Mouse (Mus musculus): Measurements from ENCODE around the gene Hdac6. TPM values are rescaled to one million over a fixed set of nuclear protein-coding genes. Genes with fewer than 3 reads are reported as not detected.
"Not testable (repeated sequence)": the region's sequence is repeated elsewhere in the genome, so short reads cannot be mapped to it uniquely, and the experiment has no call there.

Gene Hdac6
- polyA plus RNA-seq, 1 experiment from 2014 or later = 38.0 TPM

DNA sequence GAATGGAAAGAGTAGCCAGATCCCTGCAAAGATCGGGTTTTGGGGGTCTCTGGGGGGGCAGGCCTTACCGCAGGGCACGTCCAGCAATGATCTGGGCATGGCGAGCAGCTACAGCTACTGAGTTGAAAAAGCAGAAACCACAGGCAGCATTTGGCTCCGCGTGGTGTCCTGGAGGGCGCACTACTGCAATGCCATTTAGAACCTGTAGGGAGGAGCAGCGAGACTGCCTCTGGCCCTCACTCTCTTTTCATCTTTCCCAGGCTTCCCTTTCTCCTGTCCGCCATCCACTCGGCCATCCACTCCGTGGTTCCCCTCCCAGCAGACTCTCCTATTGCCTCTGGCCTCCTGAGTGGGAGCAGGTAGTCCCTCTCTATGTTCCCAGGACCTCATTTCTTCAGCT lies 10.8 kb downstream of the Hdac6 start:
- H3K27me3 ChIP-seq (ENCODE audit: control insufficient read depth, insufficient read depth, low read length) = no peaks in the 10 kb centered on the region
- WGBS = 58% methylated on average over 11 of the region's 11 CpGs
- ATAC-seq (replicated peaks; ENCODE audit: insufficient number of reproducible peaks, low FRiP score, low TSS enrichment, low read depth) (no peak), DNase-seq (ENCODE audit: low spot score) (no peak)
- no peak overlapping the region for H3K27ac ChIP-seq (replicated peaks; ENCODE audit: low read depth, low read length)
- no peaks in the 10 kb centered on the region for H3K9me3 ChIP-seq (replicated peaks; ENCODE audit: control insufficient read depth, low read length)
- H3K36me3 ChIP-seq (replicated peaks; ENCODE audit: control insufficient read depth, insufficient read depth, low read depth, low read length) = no peaks in the 10 kb centered on the region
- no peak overlapping the region for H3K9ac ChIP-seq (replicated peaks; ENCODE audit: low read length)
- no peak overlapping the region for H3K4me2 ChIP-seq (ENCODE audit: low read depth, low read length)
- H3K4me3 ChIP-seq (ENCODE audit: low read depth, low read length) = no peak overlapping the region
- no peaks in the 10 kb centered on the region for H3K4me1 ChIP-seq (ENCODE audit: control insufficient read depth, insufficient read depth, low read length)

DNA sequence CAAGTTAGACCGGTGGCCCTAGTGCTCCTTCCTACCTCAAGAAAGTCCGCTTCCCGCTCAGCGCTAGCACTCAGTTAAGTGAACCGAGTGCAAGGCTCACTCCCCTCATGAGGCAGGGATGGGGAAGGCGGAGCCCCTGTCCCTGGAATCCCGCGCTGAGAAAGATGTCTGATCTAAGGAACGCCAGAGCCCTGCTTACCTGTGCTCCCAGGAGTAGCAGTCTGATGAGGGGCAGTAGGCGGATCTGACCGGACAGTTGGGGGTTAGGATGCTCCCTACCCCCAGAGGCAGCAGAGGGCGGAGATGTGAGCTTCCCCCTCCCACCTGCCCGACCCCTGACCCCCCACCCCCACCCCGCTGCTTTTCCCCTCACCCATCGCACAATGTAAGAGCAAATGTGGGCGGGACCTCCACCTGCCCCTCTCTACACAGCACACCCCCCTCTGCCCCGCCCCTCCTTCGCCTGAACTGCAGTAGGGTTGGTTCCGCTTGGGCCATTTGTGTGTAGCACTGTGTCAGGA lies 19.4 kb downstream of the Hdac6 start, which contains the start of gene Eras:
Eras (minus strand) TSS at position 338 of the 521 bp plus-strand sequence.
- Histone ChIP-seq H3K27ac (replicated peaks; ENCODE audit: low read depth, low read length) (no peak within 1 kb of the TSS), H3K9ac (replicated peaks; ENCODE audit: low read length) (no peak within 1 kb of the TSS), H3K4me1 (ENCODE audit: control insufficient read depth, insufficient read depth, low read length) (no peaks in the 10 kb centered on the region), H3K9me3 (replicated peaks; ENCODE audit: control insufficient read depth, low read length) (no peaks in the 10 kb centered on the region), H3K36me3 (replicated peaks; ENCODE audit: control insufficient read depth, insufficient read depth, low read depth, low read length) (no peaks in the 10 kb centered on the region), H3K4me3 (ENCODE audit: low read depth, low read length) (no peak within 1 kb of the TSS), H3K27me3 (ENCODE audit: control insufficient read depth, insufficient read depth, low read length) (peaks cover 7% of the 10 kb centered on the region), H3K4me2 (ENCODE audit: low read depth, low read length) (no peak within 1 kb of the TSS)
- ATAC-seq (replicated peaks; ENCODE audit: insufficient number of reproducible peaks, low FRiP score, low TSS enrichment, low read depth) = no peak
- DNase-seq (ENCODE audit: low spot score) = no peak
- WGBS = 18% methylated on average over 19 of the region's 19 CpGs

DNA sequence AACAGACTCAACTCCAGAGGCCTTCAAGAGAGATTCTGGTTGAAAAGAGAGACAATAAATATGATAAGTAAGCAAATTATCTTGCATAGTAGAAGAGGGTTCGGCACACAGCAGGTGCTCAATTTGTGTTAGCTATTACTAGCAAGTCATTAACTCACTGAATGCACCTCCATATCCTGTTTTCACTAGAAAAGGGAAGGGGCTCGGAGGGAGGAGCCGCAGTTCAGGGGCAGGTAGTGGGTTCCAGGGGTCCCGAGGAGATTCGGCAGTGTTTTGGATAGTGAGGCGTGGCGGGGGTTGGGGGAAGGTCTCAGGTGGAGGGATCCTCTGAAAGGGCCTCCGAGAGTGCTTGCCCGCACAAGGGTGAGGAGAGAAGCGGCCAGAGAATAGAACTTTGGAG lies 20.6 kb downstream of the Hdac6 start:
- H3K9me3 ChIP-seq (replicated peaks; ENCODE audit: control insufficient read depth, low read length) = no peaks in the 10 kb centered on the region
- no peak overlapping the region for H3K4me2 ChIP-seq (ENCODE audit: low read depth, low read length)
- no peak overlapping the region for H3K4me3 ChIP-seq (ENCODE audit: low read depth, low read length)
- no peak overlapping the region for H3K27ac ChIP-seq (replicated peaks; ENCODE audit: low read depth, low read length)
- DNase-seq (ENCODE audit: low spot score) (no peak), ATAC-seq (replicated peaks; ENCODE audit: insufficient number of reproducible peaks, low FRiP score, low TSS enrichment, low read depth) (no peak)
- no peaks in the 10 kb centered on the region for H3K36me3 ChIP-seq (replicated peaks; ENCODE audit: control insufficient read depth, insufficient read depth, low read depth, low read length)
- no peak overlapping the region for H3K9ac ChIP-seq (replicated peaks; ENCODE audit: low read length)
- H3K4me1 ChIP-seq (ENCODE audit: control insufficient read depth, insufficient read depth, low read length) = no peaks in the 10 kb centered on the region
- 17% methylated on average over 10 of the region's 10 CpGs for WGBS
- peaks cover 18% of the 10 kb centered on the region for H3K27me3 ChIP-seq (ENCODE audit: control insufficient read depth, insufficient read depth, low read length)

DNA sequence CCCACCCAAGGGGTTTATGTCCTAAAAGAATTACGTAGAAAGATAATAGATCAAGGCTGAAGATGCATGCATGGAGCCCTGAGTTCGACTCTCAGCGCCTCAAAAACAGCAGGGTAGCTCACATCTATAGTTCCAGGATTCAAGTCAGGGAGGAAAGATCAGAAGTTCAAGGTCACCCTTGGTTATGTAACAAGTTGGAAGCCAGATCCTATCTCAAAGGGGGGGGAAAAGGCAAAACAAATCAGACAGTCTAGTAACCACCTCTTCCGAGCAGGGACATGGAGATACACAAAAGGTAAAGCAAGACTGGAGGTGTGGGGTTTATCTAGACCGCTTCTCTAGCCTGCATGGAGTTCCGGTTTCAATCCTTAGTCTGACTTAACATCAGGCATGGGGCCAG lies 21.4 kb downstream of the Hdac6 start:
- H3K27me3 ChIP-seq (ENCODE audit: control insufficient read depth, insufficient read depth, low read length) = peaks cover 26% of the 10 kb centered on the region
- WGBS = 73% methylated on average over 6 of the region's 6 CpGs
- no peak overlapping the region for H3K27ac ChIP-seq (replicated peaks; ENCODE audit: low read depth, low read length)
- H3K4me2 ChIP-seq (ENCODE audit: low read depth, low read length) = no peak overlapping the region
- no peak overlapping the region for H3K4me3 ChIP-seq (ENCODE audit: low read depth, low read length)
- no peaks in the 10 kb centered on the region for H3K9me3 ChIP-seq (replicated peaks; ENCODE audit: control insufficient read depth, low read length)
- H3K9ac ChIP-seq (replicated peaks; ENCODE audit: low read length) = no peak overlapping the region
- ATAC-seq (replicated peaks; ENCODE audit: insufficient number of reproducible peaks, low FRiP score, low TSS enrichment, low read depth) (no peak), DNase-seq (ENCODE audit: low spot score) (no peak)
- H3K36me3 ChIP-seq (replicated peaks; ENCODE audit: control insufficient read depth, insufficient read depth, low read depth, low read length) = no peaks in the 10 kb centered on the region
- no peaks in the 10 kb centered on the region for H3K4me1 ChIP-seq (ENCODE audit: control insufficient read depth, insufficient read depth, low read length)

DNA sequence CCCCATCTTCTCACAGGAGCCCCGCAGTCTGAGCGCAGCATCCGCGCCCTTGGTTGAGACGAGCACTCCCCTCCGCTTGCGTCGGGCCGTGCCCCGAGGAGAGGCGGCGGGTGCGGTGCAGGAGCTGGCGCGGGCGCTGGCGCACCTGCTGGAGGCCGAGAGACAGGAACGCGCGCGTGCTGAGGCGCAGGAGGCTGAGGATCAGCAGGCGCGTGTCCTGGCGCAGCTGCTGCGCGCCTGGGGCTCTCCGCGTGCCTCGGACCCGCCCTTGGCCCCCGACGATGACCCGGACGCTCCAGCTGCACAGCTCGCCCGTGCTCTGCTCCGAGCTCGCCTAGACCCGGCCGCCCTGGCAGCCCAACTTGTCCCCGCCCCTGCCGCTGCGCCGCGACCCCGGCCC lies 25.7 kb downstream of the Hdac6 start:
- WGBS = 16% methylated on average over 36 of the region's 48 CpGs
- DNase-seq (ENCODE audit: low spot score) (no peak), ATAC-seq (replicated peaks; ENCODE audit: insufficient number of reproducible peaks, low FRiP score, low TSS enrichment, low read depth) (0 out of 2 replicates have a peak, but pooled peaks have one; percentile 31)
- Histone ChIP-seq H3K27ac (replicated peaks; ENCODE audit: low read depth, low read length) (no peak overlapping the region), H3K4me2 (ENCODE audit: low read depth, low read length) (peak overlapping the region; percentile 43), H3K36me3 (replicated peaks; ENCODE audit: control insufficient read depth, insufficient read depth, low read depth, low read length) (no peaks in the 10 kb centered on the region), H3K9ac (replicated peaks; ENCODE audit: low read length) (0 out of 2 replicates have a peak overlapping the region, but pooled peaks have one; percentile 4), H3K9me3 (replicated peaks; ENCODE audit: control insufficient read depth, low read length) (no peaks in the 10 kb centered on the region), H3K27me3 (ENCODE audit: control insufficient read depth, insufficient read depth, low read length) (peaks cover 29% of the 10 kb centered on the region), H3K4me1 (ENCODE audit: control insufficient read depth, insufficient read depth, low read length) (no peaks in the 10 kb centered on the region), H3K4me3 (ENCODE audit: low read depth, low read length) (peak overlapping the region; percentile 19)

DNA sequence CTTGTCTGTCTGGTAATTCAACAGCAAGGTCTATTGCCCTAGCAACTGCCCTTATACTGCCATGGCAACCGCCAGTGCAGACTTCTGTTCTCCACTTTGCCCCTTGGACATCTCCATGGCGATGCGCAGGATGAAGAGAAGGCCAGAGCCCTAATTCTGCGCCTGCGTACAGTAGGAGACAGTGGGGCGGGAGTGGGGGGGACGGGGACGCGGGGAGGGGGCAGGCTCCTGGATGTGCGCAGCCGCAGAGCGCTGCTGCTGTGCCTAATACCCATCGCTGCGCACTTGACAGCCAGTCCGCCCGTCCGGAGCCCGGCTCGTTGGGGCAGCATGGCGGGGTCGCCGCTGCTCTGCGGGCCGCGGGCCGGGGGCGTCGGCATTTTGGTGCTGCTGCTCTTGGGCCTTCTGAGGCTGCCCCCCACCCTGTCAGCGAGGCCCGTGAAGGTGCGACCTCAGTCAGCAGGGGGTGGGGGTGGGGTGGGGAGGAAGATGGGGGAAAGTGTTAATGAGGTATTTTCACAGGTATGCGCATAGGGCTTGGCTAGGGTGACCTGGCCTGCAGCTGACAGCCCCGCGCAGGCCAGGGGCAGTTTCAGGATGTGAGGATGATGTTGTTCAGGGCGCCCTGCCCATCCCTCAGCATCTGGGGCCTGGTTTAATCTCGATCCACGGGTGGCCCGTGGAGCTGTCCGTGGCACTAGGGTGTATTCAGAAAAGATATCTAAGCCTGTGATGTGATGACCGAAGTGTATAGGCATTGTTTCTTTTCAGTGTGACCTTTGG lies 27.9 kb downstream of the Hdac6 start, which contains the start of gene Pcsk1n:
Pcsk1n (plus strand) TSS at position 222 of the 783 bp plus-strand sequence.
- H3K4me2 ChIP-seq (ENCODE audit: low read depth, low read length) = peak within 1 kb of the TSS; percentile 40
- peak; percentile 43 for DNase-seq (ENCODE audit: low spot score)
- H3K4me3 ChIP-seq (ENCODE audit: low read depth, low read length) = peak within 1 kb of the TSS; percentile 25
- peak; percentile 78 for ATAC-seq (replicated peaks; ENCODE audit: insufficient number of reproducible peaks, low FRiP score, low TSS enrichment, low read depth)
- H3K27me3 ChIP-seq (ENCODE audit: control insufficient read depth, insufficient read depth, low read length) = peaks cover 29% of the 10 kb centered on the region
- no peak within 1 kb of the TSS for H3K9ac ChIP-seq (replicated peaks; ENCODE audit: low read length)
- H3K27ac ChIP-seq (replicated peaks; ENCODE audit: low read depth, low read length) = no peak within 1 kb of the TSS
- 13% methylated on average over 27 of the region's 40 CpGs for WGBS
- H3K9me3 ChIP-seq (replicated peaks; ENCODE audit: control insufficient read depth, low read length) = no peaks in the 10 kb centered on the region
- no peaks in the 10 kb centered on the region for H3K36me3 ChIP-seq (replicated peaks; ENCODE audit: control insufficient read depth, insufficient read depth, low read depth, low read length)
- no peaks in the 10 kb centered on the region for H3K4me1 ChIP-seq (ENCODE audit: control insufficient read depth, insufficient read depth, low read length)

DNA sequence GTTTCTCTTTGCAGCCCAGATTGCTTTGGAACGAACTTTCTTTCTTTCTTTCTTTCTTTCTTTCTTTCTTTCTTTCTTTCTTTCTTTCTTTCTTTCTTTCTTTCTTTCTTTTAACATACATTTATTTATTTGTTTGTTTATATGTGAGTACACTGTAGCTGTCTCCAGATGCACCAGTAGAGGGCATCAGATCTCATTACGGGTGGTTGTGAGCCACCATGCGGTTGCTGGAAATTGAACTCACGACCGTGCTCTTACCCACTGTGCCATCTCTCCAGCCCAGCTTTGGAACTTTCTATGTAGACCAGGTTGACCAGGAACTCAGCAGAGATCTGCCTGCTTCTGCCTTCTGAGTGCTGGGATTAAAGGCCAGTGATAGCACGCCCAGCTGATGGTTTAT lies 29.7 kb downstream of the Hdac6 start:
- not testable (repeated sequence) for H3K4me2 ChIP-seq (ENCODE audit: low read depth, low read length); H3K4me1 ChIP-seq (ENCODE audit: control insufficient read depth, insufficient read depth, low read length); H3K36me3 ChIP-seq (replicated peaks; ENCODE audit: control insufficient read depth, insufficient read depth, low read depth, low read length); H3K27ac ChIP-seq (replicated peaks; ENCODE audit: low read depth, low read length); H3K9ac ChIP-seq (replicated peaks; ENCODE audit: low read length); ATAC-seq (replicated peaks; ENCODE audit: insufficient number of reproducible peaks, low FRiP score, low TSS enrichment, low read depth); H3K4me3 ChIP-seq (ENCODE audit: low read depth, low read length); DNase-seq (ENCODE audit: low spot score); H3K9me3 ChIP-seq (replicated peaks; ENCODE audit: control insufficient read depth, low read length)
- H3K27me3 ChIP-seq (ENCODE audit: control insufficient read depth, insufficient read depth, low read length) = peaks cover 21% of the 10 kb centered on the region
- WGBS = 67% methylated on average over 6 of the region's 6 CpGs

DNA sequence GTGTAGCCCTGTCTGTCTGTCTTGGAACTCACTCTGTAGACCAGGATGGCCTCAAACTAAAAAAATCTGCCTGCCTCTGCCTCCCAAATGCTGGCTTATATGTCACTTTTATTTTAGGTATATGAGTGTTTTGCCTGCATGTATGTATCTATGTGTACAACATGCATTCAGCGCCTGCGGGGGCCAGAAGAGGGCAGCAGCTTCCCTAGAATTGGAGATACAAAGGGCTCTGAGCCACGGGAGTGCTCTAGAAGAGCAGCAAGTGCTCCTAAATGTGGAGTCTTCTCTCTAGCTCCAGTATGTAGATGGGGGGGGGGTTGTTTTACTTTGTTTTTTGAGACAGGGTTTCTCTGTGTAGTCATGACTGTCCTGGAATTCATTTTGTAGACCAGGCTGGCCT lies 32.0 kb downstream of the Hdac6 start:
- DNase-seq (ENCODE audit: low spot score); H3K9me3 ChIP-seq (replicated peaks; ENCODE audit: control insufficient read depth, low read length); H3K4me1 ChIP-seq (ENCODE audit: control insufficient read depth, insufficient read depth, low read length); ATAC-seq (replicated peaks; ENCODE audit: insufficient number of reproducible peaks, low FRiP score, low TSS enrichment, low read depth); H3K27me3 ChIP-seq (ENCODE audit: control insufficient read depth, insufficient read depth, low read length); H3K36me3 ChIP-seq (replicated peaks; ENCODE audit: control insufficient read depth, insufficient read depth, low read depth, low read length); H3K4me2 ChIP-seq (ENCODE audit: low read depth, low read length); H3K9ac ChIP-seq (replicated peaks; ENCODE audit: low read length); H3K4me3 ChIP-seq (ENCODE audit: low read depth, low read length); H3K27ac ChIP-seq (replicated peaks; ENCODE audit: low read depth, low read length): not testable (repeated sequence)
- 25% methylated on average over 3 of the region's 3 CpGs for WGBS

Measured in embryonic facial prominence, embryonic 11.5 days (tissue).